Mouse (Mus musculus) lung, embryonic 15.5 days (tissue): ENCODE measurements around the gene Cdc42bpa. TPM values are rescaled to one million over a fixed set of nuclear protein-coding genes. Genes with fewer than 3 reads are reported as not detected.

Source experiments
- ATAC-seq: fragments of 200-750 bp; cut with Nextera tagmentation; 2 replicates; pipeline ENCODE4 v1.8.0; 2017; ENCODE audit warnings: moderate number of reproducible peaks, borderline replicate concordance; ENCODE audit not compliant: low FRiP score, low TSS enrichment; ENCODE audit errors: extremely low read depth
- H3K27ac ChIP-seq: fragments of 300-500 bp; sonication (generic); 2 replicates; pipeline ENCODE4 v1.5.1; 2015; ENCODE audit warnings: moderate library complexity, mild to moderate bottlenecking, inconsistent platforms
- H3K27me3 ChIP-seq: fragments of 300-500 bp; sonication (generic); 2 replicates; pipeline ENCODE4 v1.6.1; 2015; ENCODE audit warnings: inconsistent platforms
- H3K36me3 ChIP-seq: fragments of 300-500 bp; sonication (generic); 2 replicates; pipeline ENCODE4 v1.6.1; 2015; ENCODE audit warnings: inconsistent platforms
- H3K4me1 ChIP-seq: fragments of 300-500 bp; sonication (generic); 2 replicates; pipeline ENCODE4 v1.6.1; 2015; ENCODE audit warnings: inconsistent platforms
- H3K4me2 ChIP-seq: fragments of 300-500 bp; sonication (generic); 2 replicates; pipeline ENCODE4 v1.6.1; 2015; ENCODE audit warnings: inconsistent platforms, mild to moderate bottlenecking, moderate library complexity
- H3K4me3 ChIP-seq: fragments of 300-500 bp; sonication (generic); 2 replicates; pipeline ENCODE4 v1.5.1; 2015; ENCODE audit warnings: mild to moderate bottlenecking, inconsistent platforms
- H3K9ac ChIP-seq: fragments of 300-500 bp; sonication (generic); 2 replicates; pipeline ENCODE4 v1.6.1; 2015; ENCODE audit warnings: inconsistent platforms
- H3K9me3 ChIP-seq: fragments of 300-500 bp; sonication (generic); 2 replicates; pipeline ENCODE4 v1.6.1; 2016; ENCODE audit warnings: inconsistent platforms
- WGBS: fragments of 180-500 bp; shearing (Covaris S2); methylation state at CpG from one replicate; pipeline ENCODE4 v1.1.7; 2015; 5-methylcytosine and 5-hydroxymethylcytosine counted together
- polyA plus RNA-seq: library from polyadenylated mRNA; unstranded; fragments of >200 nt; fragmentation: Nextera tagmentation; extraction: Ambion mirVana; gene quantifications from 2 replicates; pipeline ENCODE4 v1.2.1, GENCODE M21; 2015

Cdc42bpa gene
- polyA plus RNA-seq, 1 experiment from 2014 or later: 12.6 TPM

GRCm38 (mm10) chr1:180089176-180089575, 128.9 kb downstream of the Cdc42bpa start:
- H3K9ac ChIP-seq: no peak overlapping the region
- no peak for ATAC-seq
- no peak overlapping the region for H3K4me2 ChIP-seq
- WGBS: 90% methylated on average over 1 of the region's 1 CpGs
- H3K4me1 ChIP-seq: no peaks in the 10 kb centered on the region
- H3K36me3 ChIP-seq: no peaks in the 10 kb centered on the region
- no peak overlapping the region for H3K4me3 ChIP-seq
- no peaks in the 10 kb centered on the region for H3K27me3 ChIP-seq
- H3K27ac ChIP-seq: no peak overlapping the region
- no peaks in the 10 kb centered on the region for H3K9me3 ChIP-seq

- no peaks in the 10 kb centered on the region for H3K9me3 ChIP-seq
- WGBS: 90% methylated on average over 5 of the region's 5 CpGs
- no peaks in the 10 kb centered on the region for H3K4me1 ChIP-seq
- H3K9ac ChIP-seq: no peak overlapping the region
- H3K4me2 ChIP-seq: no peak overlapping the region
- no peak overlapping the region for H3K27ac ChIP-seq
- H3K27me3 ChIP-seq: no peaks in the 10 kb centered on the region
- H3K4me3 ChIP-seq: no peak overlapping the region
- no peak for ATAC-seq
- no peaks in the 10 kb centered on the region for H3K36me3 ChIP-seq
These were observed 138.2 kb downstream of the Cdc42bpa start for GRCm38 (mm10) chr1:180098426-180098825.

- no peaks in the 10 kb centered on the region for H3K4me1 ChIP-seq
- H3K27me3 ChIP-seq: no peaks in the 10 kb centered on the region
- H3K36me3 ChIP-seq: no peaks in the 10 kb centered on the region
- no peak overlapping the region for H3K4me2 ChIP-seq
- no peak overlapping the region for H3K27ac ChIP-seq
- no peak for ATAC-seq
- no peak overlapping the region for H3K9ac ChIP-seq
- H3K9me3 ChIP-seq: no peaks in the 10 kb centered on the region
- H3K4me3 ChIP-seq: no peak overlapping the region
- 69% methylated on average over 3 of the region's 3 CpGs for WGBS
These were observed 144.3 kb downstream of the Cdc42bpa start for GRCm38 (mm10) chr1:180104567-180104966.

GRCm38 (mm10) chr1:180109050-180109449, 148.8 kb downstream of the Cdc42bpa start:
- Histone ChIP-seq H3K9ac (no peak overlapping the region), H3K36me3 (0 out of 2 replicates have a peak, but pooled peaks cover 4% of the 10 kb centered on the region), H3K27me3 (no peaks in the 10 kb centered on the region), H3K4me3 (no peak overlapping the region), H3K4me2 (no peak overlapping the region), H3K4me1 (no peaks in the 10 kb centered on the region), H3K9me3 (no peaks in the 10 kb centered on the region), H3K27ac (no peak overlapping the region)
- 57% methylated on average over 5 of the region's 5 CpGs for WGBS
- no peak for ATAC-seq

GRCm38 (mm10) chr1:180116525-180116924, 156.3 kb downstream of the Cdc42bpa start:
- no peak overlapping the region for H3K4me3 ChIP-seq
- no peaks in the 10 kb centered on the region for H3K27me3 ChIP-seq
- peaks cover 5% of the 10 kb centered on the region; the same call in 1 of the 2 replicates for H3K36me3 ChIP-seq
- H3K27ac ChIP-seq: no peak overlapping the region
- no peak overlapping the region for H3K4me2 ChIP-seq
- WGBS: 73% methylated on average over 1 of the region's 1 CpGs
- H3K4me1 ChIP-seq: no peaks in the 10 kb centered on the region
- no peak overlapping the region for H3K9ac ChIP-seq
- no peak for ATAC-seq
- H3K9me3 ChIP-seq: no peaks in the 10 kb centered on the region

- Histone ChIP-seq H3K9ac (no peak overlapping the region), H3K27ac (no peak overlapping the region), H3K9me3 (no peaks in the 10 kb centered on the region), H3K4me1 (no peaks in the 10 kb centered on the region), H3K27me3 (no peaks in the 10 kb centered on the region), H3K4me3 (no peak overlapping the region), H3K36me3 (peaks cover 5% of the 10 kb centered on the region; the same call in 1 of the 2 replicates), H3K4me2 (no peak overlapping the region)
- no peak for ATAC-seq
- 86% methylated on average over 8 of the region's 8 CpGs for whole genome bisulfite sequencing
These were observed 158.0 kb downstream of the Cdc42bpa start for GRCm38 (mm10) chr1:180118233-180118632.

GRCm38 (mm10) chr1:180128077-180128792, 168.0 kb downstream of the Cdc42bpa start:
- H3K36me3 ChIP-seq: no peaks in the 10 kb centered on the region
- H3K27me3 ChIP-seq: no peaks in the 10 kb centered on the region
- WGBS: 94% methylated on average over 5 of the region's 5 CpGs
- ATAC-seq: no peak
- no peak overlapping the region for H3K4me3 ChIP-seq
- H3K4me1 ChIP-seq: no peaks in the 10 kb centered on the region
- H3K9me3 ChIP-seq: no peaks in the 10 kb centered on the region
- H3K4me2 ChIP-seq: no peak overlapping the region
- H3K27ac ChIP-seq: no peak overlapping the region
- no peak overlapping the region for H3K9ac ChIP-seq

GRCm38 (mm10) chr1:180131402-180131801, 171.1 kb downstream of the Cdc42bpa start:
- ATAC-seq: no peak
- H3K4me1 ChIP-seq: no peaks in the 10 kb centered on the region
- no peak overlapping the region for H3K27ac ChIP-seq
- H3K9me3 ChIP-seq: no peaks in the 10 kb centered on the region
- H3K4me2 ChIP-seq: no peak overlapping the region
- H3K27me3 ChIP-seq: no peaks in the 10 kb centered on the region
- H3K4me3 ChIP-seq: no peak overlapping the region
- H3K36me3 ChIP-seq: no peaks in the 10 kb centered on the region; the same call in 1 of the 2 replicates
- 44% methylated on average over 3 of the region's 3 CpGs for whole genome bisulfite sequencing
- H3K9ac ChIP-seq: no peak overlapping the region

- Histone ChIP-seq H3K9me3 (no peaks in the 10 kb centered on the region), H3K27me3 (no peaks in the 10 kb centered on the region), H3K27ac (no peak overlapping the region), H3K4me2 (no peak overlapping the region), H3K4me3 (no peak overlapping the region), H3K4me1 (no peaks in the 10 kb centered on the region), H3K36me3 (peaks cover 5% of the 10 kb centered on the region; the same call in 1 of the 2 replicates), H3K9ac (no peak overlapping the region)
- no peak for ATAC-seq
- 93% methylated on average over 4 of the region's 4 CpGs for WGBS
These were observed 171.9 kb downstream of the Cdc42bpa start for GRCm38 (mm10) chr1:180132187-180132586.

GRCm38 (mm10) chr1:180139158-180139557, 178.9 kb downstream of the Cdc42bpa start:
- ATAC-seq: no peak
- H3K4me1 ChIP-seq: no peaks in the 10 kb centered on the region
- H3K9me3 ChIP-seq: no peaks in the 10 kb centered on the region
- H3K27ac ChIP-seq: no peak overlapping the region
- H3K9ac ChIP-seq: no peak overlapping the region
- H3K4me3 ChIP-seq: no peak overlapping the region
- no peaks in the 10 kb centered on the region for H3K27me3 ChIP-seq
- H3K4me2 ChIP-seq: no peak overlapping the region
- WGBS: 87% methylated on average over 4 of the region's 4 CpGs
- H3K36me3 ChIP-seq: peaks cover 19% of the 10 kb centered on the region; the same call in 1 of the 2 replicates

GRCm38 (mm10) chr1:180140970-180141369, 180.7 kb downstream of the Cdc42bpa start:
- no peaks in the 10 kb centered on the region for H3K27me3 ChIP-seq
- peaks cover 19% of the 10 kb centered on the region; the same call in 1 of the 2 replicates for H3K36me3 ChIP-seq
- no peaks in the 10 kb centered on the region for H3K4me1 ChIP-seq
- ATAC-seq: no peak
- no peak overlapping the region for H3K4me2 ChIP-seq
- no peak overlapping the region for H3K27ac ChIP-seq
- no peak overlapping the region for H3K4me3 ChIP-seq
- H3K9me3 ChIP-seq: no peaks in the 10 kb centered on the region
- 94% methylated on average over 2 of the region's 2 CpGs for WGBS
- H3K9ac ChIP-seq: no peak overlapping the region

- WGBS: 74% methylated on average over 4 of the region's 4 CpGs
- no peak overlapping the region for H3K27ac ChIP-seq
- ATAC-seq: no peak
- H3K36me3 ChIP-seq: peaks cover 16% of the 10 kb centered on the region
- H3K9ac ChIP-seq: no peak overlapping the region
- H3K4me3 ChIP-seq: no peak overlapping the region
- H3K4me1 ChIP-seq: no peaks in the 10 kb centered on the region
- no peaks in the 10 kb centered on the region for H3K27me3 ChIP-seq
- no peak overlapping the region for H3K4me2 ChIP-seq
- no peaks in the 10 kb centered on the region for H3K9me3 ChIP-seq
These were observed 187.8 kb downstream of the Cdc42bpa start for GRCm38 (mm10) chr1:180148036-180148435.
